Mouse (Mus musculus) layer of hippocampus, adult 9-10 months (tissue): ENCODE data around the gene Upf1.

Experiments used
- DNase-seq: peaks from one replicate; pipeline ENCODE4 v3.0.0; 2022; ENCODE audit warnings: low spot score

The Upf1 gene

DNA sequence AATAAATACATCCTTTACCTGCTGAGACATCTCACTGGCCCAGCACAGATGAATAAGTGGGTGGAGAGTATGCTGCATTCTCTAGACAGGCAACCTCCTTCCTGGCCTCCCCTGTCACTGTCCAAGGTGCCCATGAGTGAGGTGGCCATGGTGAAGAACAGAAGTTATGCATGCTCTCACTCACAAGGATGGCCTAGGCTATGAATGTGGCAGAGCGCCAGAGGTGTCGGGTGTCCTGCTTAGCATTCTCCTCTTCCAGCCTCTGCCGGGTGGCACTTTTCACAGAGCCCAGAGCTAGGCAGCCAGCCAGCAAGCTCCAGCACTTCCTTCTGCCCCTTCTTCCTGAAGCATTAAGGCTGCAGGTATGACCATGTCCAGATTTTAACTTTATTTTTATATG lies 6.3 kb upstream of the Upf1 start:
- DNase-seq = no peak

DNA sequence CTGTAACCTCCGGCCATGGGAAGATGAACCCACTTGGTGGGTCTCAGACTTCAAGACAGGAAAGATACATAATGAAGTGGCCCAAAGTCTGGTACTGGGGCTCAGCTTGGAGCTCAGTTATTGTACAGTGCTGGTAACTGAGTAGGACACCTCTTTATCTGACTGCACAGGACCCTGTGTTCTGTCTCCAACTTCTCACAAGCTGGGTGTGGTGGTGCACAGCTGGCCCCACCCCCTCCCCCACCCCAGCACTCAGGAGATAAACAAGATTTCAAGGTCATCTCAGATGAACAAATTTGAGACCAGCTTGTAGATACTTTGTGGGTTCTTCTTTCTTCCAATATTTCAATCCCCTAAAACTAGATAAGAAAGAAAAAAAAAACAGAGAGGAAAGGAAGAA lies 3.0 kb upstream of the Upf1 start:
- DNase-seq = no peak

DNA sequence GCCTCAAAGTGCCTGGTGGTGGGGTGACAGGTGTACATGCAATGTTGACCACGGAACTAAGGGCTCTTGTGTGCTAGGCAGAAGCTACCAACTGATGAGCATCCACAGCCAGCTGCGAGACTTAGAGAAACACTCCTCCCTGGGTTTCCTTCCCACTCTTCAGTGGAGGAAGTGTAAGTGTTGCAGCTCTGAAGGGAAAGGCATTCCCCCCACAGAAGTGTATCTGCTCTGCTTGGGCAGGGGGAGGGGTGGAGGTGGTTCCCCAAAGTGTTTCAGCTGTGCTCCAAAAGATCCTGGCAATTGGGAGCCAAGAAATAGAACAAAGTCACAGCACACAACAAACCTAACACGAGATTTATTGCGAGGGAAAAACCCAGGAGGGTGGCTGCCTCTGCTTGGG lies 926 bp upstream of the Upf1 start:
- DNase-seq = no peak

DNA sequence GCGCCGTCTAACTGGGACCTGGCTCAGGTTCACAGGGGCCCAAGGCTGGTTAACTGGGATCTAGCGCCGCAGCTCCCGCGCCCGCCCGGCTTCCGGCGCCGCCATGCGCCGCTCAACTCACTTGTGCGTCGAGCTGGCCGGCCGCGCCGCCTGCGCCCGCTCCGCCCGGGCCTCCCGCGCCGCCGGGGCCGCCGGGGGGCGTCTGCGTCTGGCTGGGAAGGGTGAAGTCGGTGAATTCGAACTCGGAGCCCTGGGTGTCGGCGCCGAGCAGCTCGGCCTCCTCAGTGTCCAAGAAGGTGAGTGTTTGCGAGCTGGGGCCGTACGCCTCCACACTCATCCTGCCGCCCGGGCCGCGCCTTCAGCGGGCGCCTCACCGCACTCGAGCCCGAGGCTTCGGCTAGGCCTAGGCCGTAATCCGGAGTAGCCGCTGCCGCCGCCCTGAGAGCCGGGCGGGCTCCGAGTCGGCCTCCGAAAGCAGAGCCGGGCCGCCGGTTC lies 374 bp downstream of the Upf1 start:
- no peak for DNase-seq

DNA sequence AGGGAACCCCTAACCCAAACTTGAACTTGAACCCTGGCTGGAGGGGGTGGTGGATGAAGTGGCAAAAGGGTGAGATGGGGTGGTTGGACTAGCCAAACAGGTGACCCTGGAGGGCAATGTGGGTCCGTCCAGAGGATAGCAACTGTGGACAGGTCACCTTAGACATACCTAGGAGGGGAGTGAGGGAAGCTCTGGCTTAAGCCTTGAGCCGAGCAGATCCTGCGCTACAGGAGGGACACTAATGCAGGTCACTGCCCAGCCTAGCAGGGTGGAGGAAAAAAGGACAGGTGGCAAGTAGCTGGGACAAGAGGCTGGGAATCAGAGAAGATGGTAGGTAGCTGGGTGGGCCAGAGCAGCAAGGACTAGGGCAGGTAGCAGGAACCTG lies 1.1 kb downstream of the Upf1 start:
- no peak for DNase-seq

DNA sequence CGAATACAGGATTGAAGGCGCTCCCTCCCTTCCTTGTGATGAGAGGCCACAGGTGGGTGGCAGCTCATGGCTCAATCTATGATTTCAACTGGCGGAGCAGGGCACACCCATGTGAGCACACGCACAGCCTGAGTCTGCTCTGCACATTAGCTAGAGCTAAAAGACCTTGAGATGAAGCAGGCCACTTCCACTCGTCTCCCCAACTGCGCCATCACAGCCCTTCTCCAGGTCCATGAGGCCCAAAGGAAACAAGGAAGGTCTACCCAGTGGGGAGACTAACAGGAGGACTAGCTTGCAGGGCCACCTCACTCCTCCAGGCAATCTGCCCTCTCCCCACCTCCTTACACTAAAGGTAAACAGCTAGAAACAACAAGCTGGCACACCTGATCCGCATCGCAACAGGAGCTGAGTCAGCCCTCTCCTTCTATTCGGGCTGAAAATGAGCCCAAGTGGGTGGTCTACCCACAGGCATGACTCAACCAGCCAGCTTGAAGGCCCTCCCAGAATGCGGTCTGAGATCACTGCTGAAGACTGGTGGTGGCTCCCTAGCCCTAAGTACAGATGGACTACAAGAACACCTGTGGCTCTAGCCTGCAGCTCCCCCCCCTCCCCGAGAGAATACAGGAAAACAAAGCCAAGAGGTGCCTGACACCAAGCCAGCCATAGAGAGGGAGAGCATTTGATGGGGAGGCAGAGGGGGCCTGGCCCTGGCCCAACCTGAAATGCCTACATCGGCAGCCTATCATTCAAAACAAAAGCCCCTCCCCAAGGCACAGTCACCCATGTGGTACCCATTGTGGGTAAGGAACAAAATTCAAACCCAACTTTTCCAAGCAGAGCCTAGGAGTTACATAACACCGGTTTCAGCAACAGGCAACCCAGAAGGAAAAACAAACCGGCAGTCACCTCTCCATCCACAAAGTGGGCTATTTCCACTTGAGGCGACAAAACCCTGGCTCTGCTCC lies 1.8 kb downstream of the Upf1 start:
- DNase-seq = no peak

DNA sequence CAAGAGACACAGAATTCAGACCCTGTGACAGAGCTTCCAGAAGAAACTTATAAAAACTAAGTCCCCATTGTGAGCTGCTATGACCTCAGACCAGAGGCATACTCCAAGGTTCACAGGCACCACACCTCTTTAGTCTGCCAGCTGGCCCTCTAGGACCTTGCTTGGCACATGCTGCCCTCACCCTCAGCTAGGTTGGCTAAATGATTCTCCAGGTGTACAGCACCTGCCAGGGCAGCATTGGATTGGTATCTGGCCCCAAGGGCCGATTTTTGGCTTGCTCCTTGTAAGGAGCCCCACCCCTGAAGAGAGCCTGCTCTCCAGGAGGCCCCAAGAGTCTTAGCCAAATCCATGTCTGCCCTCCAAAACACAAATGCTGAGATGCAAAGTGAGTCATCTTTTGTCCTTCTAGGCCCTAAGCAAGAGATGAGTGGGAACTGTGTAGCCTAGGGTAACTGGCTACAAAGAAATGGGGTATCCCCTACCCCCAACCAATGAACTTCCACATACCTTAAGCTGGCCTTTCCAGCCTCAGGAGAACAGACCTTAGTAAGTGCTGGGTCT lies 5.1 kb downstream of the Upf1 start:
- no peak for DNase-seq

DNA sequence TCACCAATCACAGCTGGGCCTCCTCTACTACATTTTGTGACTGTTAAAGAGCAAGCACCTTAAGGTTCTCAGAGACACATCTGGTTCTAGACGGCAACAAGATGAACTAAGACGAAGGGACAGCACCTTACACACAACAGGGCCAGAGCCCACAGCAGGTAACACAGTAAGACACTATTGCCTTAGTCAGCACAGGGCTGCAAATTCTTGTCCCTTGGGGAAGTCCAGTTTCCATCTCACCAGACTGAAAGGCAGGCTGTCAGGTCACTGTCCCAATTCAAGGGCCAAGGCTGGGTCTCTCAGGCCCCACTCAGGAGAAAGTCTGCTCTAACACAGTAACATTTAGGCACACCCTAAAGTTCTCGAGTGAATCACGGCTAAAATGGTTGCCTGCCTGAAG lies 5.6 kb downstream of the Upf1 start:
- DNase-seq = no peak

DNA sequence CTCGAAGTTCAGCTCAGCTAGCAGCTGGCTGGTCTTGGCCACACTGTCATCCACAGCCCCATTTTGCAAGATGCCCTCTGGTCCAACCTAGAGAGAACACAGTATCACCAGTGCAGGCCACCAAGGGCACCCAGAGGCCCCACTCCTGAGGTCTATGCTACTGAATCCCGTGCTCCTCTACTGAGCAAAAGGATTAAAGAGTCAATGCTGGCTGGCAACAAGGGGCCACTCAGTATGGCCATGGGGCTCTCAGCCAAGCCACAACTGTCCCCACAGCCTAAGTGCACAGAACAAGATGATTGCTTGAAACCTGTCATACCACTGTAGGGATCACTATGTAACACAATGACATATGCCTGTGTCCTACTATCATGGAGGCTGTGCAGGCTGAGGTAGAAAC lies 8.8 kb downstream of the Upf1 start:
- no peak for DNase-seq

DNA sequence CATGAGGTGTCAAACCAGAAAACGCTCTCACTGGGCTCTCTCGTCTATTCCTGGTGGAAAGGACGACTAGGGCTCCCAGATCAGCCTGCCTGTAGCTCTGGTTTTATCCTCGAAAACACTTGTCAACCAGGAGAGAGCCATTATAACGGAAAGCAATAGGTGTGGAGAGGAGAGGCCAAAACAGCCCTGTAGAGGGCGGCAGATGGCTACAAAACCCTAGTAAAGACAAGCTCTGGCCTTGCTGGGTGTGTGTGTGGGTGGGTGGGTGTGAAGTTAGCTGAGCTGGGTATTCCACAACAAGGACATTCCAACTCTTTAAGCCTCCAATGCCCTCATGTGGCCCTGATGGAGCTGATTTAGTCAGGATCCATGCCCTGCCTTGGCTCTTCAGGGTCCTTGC lies 9.4 kb downstream of the Upf1 start:
- no peak for DNase-seq

DNA sequence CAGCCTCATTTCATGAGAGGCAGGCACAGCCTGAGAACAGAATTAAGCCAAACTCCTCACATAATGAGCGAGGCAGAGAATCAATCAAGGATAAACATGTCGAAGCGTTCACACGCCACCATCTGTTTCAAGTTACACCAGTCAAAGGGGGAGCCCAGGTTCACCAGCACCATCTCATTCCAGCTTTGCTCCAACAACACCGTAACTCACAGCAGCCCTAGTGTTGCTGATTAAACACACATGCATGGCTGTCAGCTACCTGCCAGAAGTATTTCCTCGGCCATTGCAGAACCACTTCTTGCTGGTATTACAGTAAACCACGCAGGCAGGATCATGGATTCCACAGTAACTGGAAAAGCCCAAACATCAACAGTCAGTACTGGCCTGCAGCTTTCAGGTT lies 10.0 kb downstream of the Upf1 start:
- no peak for DNase-seq

DNA sequence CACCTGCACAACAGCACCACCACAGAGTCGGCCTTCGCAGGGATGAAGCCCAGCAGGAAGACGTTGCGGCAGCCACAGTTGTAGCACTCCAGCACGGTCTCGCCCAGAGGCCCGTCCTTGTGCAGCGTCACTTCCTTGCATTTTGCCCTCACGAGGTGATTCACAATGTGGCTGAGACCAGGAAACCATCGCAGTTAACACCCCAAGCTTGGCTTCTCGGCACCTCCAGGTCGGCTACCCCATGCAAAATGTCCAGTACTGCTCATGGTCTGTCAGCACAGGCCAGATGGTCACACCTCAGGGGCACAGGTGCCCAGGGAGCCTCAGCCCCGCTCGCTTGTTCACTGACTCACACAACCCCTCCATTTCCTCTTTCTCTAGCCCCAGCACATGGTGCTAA lies 11.1 kb downstream of the Upf1 start:
- no peak for DNase-seq

DNA sequence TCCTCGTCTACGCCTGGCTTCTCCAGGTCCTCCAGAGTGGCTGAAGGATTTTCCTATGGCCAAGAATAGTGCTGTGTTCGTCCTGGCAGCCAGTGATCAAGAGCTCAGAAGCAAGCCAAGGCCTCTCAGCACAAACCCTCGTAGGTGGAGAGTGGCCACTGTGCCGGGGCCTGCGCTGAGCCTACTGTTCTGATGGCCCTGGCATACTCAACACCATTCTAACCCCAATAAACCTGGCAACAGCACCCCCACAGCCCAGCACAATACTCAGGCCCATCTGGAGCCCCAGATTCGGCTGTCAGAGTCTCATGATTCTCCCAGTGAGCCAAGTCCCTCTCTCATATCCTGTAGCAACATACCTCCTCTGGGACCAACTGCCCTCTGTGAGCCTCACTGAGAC lies 12.4 kb downstream of the Upf1 start:
- DNase-seq = no peak

DNA sequence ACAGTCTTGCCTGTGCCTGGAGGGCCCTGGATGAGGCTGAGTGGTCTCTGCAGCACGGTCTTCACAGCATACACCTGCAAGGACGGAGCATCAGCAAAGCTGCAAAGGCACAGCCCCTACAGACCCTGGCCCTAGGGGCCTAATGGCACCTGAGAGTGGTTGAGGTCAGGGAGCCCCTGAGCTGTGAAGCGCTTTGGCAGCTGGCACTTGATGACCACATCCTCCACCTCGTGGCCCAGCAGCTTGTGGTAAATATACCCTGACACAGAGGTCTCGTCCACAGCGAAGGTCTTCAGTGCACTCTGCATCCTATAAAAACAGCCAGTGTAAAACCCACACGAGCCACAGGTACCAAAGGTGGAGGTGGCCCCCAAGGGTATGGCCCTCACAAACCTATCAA lies 14.1 kb downstream of the Upf1 start:
- DNase-seq = no peak

DNA sequence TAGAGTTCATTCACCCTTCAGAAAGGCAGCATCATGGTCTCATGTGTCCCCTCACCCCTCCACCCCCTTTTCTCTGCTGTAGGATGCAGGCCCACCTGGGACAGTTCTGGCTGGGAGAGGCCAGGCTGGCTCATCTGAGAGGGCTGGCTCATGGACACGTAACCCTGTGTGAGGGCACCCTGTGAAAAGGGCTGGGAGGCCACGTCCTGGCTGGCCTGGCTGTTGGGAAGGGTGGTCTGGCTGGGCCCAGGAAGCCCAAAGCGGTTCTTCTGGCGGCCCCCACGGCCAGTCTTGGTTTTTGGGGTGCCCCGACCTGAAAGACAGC lies 20.2 kb downstream of the Upf1 start:
- DNase-seq = no peak

DNA sequence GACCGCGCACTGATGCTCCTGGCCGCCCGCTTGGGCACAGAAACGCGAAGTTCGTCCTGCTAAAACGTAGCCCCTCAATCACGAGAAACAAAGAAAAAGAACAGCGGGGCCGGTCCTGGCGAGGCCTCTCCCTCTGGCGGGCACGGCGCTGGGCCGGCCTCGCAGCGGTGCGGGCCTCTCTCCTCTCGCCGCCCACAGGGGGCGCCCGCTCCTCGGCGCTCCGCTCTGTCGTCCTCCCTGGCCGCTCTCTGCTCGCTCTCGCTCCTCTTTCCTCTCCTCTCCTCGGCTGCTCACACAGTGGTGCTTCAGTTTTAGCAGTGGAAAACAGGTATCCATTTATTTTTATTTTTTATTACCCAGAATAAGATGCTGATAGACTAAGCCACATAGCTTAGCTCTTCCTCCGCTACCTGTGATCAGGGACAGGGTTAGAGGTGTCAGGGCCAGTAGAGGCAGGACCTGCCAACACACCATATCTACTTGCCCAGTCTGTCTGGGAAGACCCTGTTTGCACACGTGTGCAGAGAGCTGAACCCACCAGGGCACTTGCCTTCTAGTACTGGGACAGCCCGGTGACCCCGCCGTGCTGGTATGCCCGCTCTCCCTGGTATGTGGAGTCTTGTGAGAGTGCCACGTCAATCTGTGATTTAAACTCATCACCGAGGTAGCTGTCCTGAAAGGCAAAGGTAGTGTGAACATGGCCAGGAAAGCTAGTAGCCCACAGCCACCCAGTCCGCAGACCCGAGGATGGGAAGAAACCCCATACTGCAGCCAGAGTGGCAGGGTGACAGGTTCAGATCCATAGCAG lies 20.8 kb downstream of the Upf1 start:
- no peak for DNase-seq

DNA sequence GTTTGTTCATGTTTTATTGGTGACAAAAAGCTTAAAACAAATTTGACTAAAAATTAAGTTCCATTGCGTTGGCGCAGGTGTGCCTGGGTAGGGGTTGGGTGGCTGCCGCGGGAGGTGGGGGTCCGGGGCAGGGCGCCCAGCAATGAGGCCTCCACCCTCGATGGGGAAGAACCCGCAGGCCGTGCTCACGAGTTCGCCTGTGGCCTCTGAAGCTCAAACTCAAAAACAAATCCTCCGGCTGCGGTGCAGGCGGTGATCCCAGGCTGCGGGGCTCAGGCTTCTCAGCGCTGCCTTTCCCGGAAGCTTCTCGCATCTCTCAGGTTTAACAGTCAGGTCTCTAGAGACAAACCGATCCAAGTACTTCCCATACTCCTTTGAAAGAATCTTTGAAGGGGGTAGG lies 21.6 kb downstream of the Upf1 start:
- no peak for DNase-seq

DNA sequence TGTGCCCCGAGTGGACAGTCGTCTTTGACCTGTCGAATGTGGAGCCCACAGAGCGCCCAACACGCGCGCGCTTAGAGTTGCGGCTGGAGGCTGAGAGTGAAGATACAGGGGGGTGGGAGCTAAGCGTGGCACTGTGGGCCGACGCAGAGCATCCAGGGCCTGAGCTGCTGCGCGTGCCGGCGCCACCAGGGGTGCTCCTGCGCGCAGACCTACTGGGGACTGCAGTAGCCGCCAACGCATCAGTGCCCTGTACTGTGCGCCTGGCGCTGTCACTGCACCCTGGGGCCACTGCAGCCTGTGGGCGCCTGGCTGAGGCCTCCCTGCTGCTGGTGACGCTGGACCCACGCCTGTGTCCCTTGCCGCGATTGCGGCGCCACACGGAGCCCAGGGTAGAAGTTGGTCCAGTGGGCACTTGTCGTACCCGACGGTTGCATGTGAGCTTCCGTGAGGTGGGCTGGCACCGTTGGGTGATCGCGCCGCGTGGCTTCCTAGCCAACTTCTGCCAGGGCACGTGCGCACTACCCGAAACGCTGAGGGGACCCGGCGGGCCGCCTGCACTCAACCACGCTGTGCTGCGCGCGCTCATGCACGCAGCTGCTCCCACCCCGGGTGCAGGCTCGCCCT lies 22.2 kb downstream of the Upf1 start:
- no peak for DNase-seq

DNA sequence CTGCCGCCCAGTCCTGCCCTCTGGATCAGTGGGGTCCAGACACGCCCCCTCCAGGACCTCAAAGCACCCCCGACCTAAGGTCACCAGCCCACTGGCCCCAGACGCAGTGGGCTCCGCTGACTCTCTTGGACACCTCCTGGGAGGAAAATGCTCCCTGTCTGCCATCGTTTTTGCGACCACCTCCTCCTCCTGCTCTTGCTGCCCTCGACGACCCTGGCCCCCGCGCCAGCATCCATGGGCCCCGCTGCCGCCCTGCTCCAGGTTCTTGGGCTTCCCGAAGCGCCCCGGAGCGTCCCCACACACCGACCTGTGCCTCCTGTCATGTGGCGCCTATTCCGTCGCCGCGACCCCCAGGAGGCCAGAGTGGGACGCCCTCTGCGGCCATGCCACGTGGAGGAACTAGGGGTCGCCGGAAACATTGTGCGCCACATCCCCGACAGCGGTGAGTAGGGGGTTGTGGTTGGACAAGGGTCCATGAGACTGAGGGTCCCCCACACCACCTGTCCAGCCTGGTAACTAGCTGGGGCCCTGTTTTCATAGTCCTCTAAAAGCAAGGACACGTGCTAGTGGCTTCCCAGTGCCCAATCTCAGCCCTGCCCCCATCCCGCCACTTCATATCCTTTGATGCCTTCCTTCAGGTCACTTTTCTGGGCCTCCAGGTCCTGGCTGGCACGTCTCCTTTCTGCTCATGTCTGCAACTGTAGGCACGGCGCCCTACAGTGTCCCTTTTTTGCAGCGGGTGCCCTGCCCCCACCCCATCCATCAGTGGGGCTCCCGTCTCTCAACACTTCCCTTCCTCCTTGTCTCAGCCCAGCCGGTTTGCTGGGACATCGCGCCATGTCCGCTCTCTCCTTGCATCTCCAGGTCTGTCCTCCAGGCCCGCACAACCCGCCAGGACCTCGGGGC lies 23.0 kb downstream of the Upf1 start:
- no peak for DNase-seq

DNA sequence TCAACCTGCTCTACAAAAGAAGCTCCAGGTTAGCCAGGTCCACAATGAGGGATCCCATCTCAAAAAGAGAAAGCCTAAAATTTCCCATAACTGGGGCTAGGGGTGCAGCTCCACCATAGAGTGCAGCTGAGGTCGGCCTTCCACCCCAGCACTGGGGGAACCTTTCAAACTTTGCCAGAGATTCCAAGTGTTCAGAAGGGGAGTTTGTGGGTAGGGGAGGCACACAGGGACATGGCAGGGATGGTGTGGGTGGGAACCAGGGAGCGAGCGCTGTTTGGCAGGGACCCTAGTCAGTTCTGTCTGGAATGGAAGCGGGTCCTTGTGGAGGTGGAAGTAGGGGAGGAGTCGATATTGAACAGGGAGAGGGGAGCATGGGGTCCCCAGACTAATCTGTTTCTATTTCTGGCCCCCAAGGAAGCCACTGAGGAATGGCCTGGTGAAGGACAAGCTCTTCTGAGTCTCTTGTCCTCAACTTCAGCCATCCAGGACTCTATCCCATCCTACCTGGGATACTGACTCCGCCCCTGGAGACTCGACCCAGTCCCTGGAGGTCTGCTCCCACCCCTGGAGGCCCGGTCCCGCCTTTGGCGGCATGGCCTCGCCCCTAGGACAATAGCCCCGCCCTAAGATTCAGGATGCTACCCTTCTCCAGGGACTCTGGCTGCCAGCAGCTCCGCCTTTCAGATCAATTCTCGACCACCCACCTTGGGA lies 23.8 kb downstream of the Upf1 start, which contains the start of gene Gdf1:
Gene Gdf1 (plus strand): TSS at position 694 of the 711 bp plus-strand sequence.
- no peak for DNase-seq

DNA sequence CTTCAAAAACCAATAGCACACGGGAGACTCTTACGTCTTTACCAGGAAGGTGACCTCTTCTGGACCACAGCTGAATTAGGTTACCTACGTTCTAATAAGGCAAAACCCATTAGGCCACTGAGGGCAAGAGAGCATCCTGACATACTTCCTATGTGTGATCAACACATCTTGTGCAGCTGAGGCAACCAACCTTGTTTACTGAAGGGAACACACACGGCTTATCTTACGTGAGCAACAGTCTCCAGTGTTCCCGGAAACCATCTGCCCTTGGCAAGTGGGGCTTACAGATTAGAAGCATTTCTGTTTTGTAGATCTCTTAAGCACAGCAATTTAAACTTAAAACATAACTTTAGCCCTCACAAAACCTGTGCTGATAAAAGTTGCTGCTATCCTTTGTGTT lies 25.6 kb downstream of the Upf1 start:
- no peak for DNase-seq
